Mouse (Mus musculus) heart, adult 8-10 months (tissue): ENCODE measurements around the gene Furin. TPM values are rescaled to one million over a fixed set of nuclear protein-coding genes. Genes with fewer than 3 reads are reported as not detected.

Source experiments
- DNase-seq: peaks from one replicate; pipeline ENCODE4 v3.0.0; 2022; ENCODE audit warnings: low spot score
- total RNA-seq, 4 experiments: library from RNA; stranded (reverse); gene quantifications; 2 replicates each; pipeline ENCODE4 v1.2.4; 2022

The Furin gene
- total RNA-seq, result 100 to 1,000 TPM in 2 of 4 experiments, 10 to 100 TPM in 2; 91.9 to 122 (median 99.2) TPM

DNA sequence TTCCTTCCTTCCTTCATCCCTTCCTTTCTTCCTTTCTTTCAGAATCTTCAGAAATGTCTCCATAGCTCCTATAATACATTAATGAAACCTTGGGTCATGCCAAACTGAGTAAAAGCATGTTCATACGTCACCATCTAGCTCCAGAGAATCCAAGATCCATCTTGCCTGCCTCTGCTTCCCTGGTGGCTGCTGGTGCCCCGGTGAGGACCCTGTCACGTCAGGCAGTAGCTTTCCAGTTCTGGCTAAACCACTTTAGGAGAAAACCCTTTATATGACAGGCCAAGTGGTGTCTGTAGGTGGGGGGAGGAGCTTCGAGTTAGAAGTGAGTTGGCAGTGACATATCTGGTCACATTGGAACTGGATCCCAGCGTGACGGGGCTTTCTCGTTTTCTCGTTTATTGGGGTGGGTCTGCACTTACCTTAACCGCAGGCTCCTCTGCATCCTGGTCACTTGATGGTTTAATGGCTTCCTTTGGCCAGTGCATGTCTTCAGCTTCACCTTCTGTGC is at the start of gene Furin:
Furin (minus strand) TSS at position 249 of the 508 bp plus-strand sequence.
- DNase-seq, result no peak

DNA sequence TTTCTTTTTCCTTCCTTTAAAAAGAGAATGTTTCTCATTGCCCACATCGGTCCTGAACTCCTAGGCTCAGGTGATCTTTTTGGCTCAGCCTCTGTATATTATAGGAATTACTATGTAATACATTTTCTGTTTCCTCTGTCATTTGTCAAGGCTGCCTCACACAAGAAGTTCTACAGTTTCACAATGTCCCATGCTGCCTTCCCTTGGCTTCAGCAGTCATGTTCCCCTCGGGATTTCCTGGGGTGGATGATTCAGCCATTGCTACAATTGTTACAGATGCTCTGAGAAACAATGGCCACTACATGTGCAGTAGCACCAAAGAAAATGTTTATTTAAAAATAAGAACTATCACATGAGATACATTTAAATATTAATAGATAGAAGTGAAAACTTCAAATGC is 49.5 kb upstream of the Furin start:
- no peak for DNase-seq

DNA sequence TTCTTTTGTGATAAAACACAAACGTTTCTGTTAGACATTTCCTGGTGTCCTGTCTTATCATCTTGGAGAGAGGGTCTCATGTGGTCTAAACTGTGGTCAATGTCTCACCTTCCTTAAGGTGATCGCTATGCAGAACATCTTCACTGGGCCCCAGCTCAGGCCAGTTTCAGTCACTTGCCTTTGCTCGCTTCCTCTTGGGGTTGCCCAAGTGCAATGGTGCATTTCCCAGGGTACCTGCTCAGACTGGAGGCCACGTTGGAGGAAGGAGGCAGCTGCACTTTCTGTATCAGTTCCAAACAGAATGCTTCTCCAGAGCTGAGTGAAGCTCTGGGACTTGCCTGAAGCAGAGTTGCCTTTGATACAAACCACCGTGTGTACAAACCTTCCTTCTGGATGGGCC is 48.8 kb upstream of the Furin start:
- no peak for DNase-seq

DNA sequence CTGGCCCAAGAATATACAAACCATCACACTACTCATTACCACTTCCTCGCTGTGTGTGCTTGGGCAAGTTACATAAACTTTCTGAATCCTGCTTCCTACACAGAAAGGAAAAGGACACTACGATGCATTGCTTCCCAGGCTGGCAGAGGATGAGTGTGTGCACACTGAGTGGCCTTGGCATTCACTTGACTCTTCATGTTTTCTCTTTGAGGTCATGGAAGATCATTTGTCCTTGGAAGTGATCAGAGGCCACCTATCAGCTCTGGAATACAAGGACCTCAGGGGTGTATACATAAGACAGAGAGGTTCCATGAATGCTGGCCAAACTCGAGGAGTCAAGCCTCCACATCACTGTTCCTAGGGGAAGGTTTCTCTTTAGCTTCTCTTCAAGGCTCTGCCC is 47.9 kb upstream of the Furin start:
- no peak for DNase-seq

DNA sequence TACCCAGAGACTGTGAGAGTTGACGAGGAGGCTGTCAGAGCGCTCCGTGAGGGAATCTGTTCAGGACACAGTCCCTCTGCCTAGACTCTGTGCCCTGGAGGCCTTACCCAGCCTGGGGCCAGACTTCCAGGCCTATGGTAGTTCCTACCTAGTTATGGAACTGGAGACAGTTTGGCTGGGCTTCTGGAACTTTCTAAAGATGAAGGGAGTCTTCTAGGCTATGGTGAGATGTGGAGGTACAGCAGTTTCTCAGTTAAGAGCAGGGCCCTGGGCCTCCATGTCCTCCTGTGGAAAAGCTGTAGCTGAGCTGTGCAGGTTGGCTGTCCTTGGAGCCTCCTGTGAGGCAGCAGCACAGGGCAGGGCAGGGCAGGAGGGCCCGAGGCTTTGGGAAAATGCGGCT is 47.0 kb upstream of the Furin start:
- DNase-seq, result no peak

DNA sequence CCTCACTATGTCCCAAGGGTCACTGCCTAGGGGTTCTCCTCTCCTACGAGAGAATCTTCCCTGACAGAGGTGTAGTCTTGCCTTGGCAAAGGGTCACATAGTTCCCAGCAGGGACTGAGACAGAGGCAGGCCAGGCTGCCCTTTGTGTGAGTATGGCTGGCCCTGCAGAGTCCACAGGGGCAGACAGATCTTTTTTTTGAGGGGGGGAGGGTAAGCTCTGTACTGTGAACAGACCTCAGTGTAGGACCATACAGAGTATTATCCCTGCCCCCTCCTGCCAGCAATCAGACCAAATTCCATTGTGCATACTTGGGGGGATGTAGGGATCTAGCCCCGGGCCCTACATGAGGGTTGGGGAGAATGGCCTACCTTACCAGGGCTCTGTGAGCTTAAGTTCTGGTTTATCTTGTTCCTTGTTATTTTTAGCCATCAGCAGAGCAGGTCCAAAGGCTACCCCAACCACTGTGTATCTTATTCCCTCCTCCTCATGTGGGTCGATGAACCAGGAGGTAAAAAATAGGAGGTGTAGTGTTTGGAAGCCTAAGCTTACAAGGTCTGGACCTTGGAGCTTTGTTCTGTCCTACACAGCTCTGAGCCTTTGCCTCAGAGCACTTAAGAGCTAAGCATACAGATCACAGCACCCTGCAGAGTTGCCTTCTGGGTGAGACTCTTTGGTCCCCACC is 46.5 kb upstream of the Furin start:
- no peak for DNase-seq

DNA sequence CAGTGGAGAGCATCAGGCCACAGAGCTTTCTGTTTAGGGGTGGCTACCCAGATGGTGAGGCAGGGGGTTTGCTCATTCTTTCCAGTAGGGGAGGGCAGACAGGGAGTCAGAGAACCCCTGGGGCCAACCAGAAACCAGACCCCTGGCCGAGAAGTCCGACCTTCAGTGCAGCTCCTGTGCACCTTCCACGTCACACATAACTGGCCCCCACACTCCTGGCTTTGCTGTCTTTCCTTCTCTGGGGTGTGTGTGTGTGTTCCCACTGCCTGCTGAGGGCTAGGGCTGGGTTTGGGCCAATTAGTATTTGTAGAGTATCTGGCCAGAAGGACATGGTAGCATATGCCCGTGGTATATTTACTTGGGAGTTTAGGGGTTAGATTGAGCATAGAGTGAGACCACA is 45.1 kb upstream of the Furin start:
- DNase-seq, result no peak

DNA sequence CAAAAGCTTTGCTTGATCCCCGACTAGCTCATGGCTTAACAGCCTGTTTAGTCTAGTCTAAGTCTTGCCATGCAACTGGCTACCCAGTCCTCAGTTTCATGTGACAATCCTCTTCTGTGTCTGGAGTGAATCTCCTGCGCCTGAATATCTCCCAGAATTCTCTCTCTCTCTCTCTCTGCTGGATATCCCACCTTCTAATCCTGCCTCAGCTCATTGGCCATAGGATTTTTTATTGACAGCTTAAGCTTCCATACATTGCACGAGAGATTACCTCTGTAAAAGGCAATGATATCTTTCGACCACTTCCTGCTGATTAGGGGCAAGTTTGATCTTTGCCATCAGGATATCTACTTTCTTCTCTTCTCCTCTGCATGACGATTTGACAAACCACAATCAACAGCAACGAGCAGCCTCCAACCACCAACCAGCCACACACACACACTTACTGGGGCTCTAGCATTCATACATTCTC is 44.4 kb upstream of the Furin start:
- DNase-seq, result no peak

DNA sequence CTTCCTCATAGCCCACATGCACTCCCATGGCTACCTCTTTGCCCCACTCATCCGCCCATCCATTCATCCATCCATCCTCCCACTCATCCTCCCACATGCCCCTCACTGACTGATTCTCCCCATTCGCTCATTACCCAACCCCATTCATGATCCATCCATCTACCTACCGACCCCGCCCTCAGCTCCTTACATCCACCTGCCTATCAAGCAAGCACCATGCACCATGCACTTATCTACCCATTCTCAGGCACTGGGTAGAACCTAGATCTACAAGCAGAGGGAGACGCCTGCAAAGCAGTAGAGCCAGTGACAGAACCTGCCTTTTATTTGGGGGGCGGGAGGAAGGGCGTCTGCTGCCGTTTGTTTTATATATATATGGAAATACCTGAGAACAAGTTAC is 42.1 kb upstream of the Furin start:
- DNase-seq, result no peak

DNA sequence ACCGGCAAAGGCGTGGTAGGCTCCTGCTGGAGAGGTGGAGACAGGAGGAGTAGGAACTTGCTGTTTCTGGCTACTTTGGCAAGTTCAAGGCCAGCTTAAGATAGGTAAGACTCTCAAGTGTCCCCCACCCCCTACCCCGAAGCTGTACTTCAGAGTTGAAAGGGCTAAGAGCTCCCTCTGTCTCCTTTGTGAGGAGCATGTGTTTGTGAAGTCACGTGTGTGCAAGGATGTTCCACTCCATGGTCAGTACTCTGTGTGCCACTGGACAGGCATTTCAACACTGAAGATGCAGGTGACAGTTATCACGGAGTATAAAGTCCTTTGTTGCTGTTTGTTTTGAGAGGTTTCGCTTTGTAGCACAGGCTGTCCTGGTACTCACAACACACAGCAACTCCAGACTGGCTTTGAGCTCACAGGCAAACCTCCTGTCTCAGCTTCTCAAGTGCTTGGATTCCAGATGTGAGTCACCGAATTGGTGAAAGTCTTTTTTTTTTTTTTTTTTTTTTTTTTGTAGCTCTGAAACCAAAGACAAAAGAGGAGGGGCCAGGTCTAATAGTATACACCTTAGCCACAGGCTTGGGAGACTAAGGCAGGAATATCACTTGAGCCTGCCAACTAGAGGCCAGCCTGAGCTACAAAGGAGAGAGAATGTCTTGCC is 41.1 kb upstream of the Furin start:
- DNase-seq, result no peak

DNA sequence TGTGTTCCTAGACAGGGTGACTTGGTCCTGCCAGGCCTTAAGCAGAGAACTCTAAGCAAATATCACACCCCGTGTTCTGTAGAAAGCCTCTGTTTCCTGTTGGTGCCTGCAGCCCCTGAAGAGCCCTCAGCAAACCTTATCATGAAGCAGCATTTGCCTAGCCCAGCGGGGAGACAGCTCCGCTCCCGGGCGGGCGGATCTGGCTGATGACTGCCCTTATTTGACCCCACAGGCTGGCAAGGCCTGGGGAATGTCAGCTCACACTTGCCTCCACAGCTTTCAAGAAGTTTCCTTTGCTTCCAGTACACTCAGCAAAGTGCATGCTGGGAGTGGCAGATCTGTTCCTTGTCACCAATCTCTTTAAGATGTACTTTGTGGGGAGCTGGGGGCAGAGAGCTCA is 40.3 kb upstream of the Furin start:
- DNase-seq, result peak; percentile 72

DNA sequence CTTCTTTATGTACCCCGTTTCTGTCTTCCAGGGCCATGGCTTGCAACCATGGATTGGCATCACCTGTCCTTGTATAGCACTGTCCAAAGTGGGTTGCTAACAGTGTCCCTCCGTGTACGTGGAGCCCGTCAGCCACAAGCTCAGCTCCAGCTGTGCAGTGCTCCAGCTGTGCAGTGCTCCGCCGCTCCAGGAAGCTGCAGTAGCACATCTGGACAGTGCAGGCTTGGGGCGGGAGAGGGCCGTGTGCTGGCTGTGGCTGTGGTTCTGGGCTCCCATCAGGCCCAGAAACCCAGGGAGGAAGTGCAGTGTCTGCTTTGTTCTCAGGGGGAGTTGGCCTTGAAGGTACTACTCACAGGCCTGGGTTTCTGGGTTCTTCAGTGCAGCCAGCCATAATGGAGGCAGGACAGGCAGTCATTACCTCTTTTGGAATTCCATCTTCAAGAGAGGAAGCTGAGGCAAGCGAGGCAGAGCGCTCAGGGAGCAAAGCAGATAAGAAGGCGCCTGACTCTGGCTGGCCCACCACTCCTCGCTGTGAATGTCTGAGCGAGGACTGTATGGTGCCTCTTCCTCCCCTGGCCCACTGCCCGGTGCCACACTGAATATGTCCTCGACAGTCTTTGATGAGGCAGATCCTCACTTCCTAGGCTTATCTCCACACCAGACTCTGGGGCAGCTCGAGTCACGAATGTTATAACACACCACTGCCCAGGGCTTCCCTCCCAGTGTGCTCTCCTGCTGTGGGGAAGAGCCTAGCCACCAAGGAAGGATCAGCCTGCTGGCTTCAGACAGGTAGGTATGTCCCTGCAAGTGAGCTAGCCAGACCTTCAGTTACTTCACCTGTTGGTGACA is 39.4 kb upstream of the Furin start:
- DNase-seq, result no peak

DNA sequence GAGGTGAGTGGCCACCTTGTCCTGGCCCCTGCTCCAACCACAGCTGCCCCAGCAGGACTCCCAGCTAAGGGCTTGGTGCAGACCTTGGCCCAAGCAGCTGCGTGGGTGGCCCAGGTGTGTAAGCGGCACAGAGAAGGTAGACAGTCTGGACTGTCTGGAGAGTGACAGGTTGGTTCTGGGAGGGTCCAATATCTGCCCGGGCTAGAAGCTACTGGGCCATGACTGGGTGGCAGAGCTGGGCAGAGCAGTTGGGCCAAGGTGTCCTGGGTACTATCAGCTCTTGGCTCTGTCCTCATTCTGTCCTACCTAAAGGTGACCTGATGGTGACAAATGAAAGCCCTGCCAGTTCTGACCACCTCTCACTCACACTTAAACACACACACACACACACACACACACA is 37.9 kb upstream of the Furin start:
- DNase-seq, result no peak

DNA sequence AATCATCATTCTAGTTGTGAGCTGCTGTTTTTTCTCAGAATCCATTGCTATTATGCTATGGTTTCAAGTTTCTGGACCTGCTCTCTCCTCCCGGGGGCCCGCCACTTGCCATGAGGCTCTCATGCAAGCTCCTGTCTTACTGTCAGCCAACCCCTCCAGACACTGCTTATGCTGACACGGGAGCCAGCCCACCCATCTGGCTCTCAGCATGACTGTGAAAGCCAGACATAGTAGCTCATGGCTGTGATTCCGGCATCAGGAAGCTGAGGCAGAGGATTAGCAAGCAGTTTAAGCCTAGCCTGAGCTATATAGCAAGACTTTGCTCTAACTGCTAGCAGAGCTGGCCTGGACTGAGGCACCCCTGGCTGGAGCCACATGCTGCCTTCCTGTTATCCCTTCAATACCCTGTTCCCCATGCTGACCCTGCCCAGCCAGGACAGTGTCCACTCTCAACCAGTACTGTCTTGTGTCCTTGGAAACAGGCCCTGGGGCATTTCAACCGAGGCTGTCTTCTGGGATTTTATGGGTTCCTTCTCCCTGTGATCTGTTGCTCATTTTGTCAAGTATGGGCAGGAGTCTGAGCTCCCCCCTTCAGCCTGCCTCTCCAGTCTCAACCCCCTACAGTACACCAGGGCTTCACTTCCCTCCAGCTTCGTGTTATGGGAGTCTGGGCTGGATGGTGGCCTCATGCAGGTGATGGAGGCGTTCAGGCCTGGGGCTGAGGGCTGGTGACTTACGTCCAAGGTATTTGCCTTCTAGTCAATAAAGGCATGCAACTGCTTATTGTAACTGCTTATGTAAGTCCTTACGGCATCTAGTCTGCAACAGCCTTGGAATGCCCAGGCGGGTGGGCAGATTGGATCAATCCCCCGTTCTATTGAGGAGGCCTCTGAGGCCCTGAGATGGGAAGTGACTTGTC is 37.0 kb upstream of the Furin start:
- DNase-seq, result no peak

DNA sequence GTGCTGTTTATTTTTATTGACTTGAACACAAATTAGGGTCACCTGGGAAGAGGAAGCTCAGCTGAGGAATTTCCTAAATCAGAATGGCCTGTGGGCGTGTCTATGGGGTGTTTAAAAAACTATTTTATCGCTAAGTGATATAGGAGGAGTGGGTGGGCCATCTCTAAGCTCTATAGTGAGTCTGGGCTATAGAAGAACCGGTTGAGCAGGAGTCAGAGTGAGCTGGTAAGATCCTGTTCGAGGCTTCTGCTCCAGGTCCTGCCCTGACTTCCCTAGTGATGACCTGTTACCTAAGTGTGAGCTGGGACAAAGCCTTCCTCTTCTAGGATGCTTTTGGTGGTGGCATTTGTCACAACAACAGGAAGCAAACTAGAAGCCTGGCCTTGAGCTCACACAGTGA is 35.4 kb upstream of the Furin start:
- DNase-seq, result no peak

DNA sequence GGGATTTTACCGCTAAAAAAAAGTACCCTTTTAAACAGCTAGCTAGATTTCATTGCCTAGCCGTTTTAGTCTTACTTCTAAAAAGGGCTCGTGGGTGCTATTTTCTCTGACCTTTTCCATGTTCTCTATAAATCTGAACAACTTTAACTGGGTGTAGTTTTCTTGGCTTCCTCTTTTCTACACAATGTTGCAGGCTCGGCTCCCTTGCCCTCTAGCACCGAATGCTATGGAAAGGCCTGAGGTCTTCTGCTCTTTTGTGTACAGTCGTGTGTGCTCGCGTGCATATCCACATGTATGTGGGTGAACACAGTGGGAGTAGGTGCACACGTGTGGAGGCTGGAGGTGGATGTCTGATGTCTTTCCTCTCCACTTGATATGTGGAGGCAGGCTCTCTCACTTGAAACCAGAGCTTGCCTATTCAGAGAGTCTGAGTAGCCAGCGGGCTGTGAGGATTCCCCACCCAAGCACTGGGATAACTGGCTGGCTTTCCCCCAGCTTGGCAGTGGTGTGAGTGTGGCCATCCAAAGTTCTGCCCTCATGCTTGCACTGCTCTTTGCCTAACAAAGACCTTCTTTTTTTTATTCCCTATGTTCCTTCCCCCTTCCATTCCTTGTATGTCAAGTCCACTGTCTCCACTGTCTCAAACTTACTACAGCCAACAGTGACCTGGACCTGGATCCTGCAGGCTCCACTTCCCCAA is 34.7 kb upstream of the Furin start:
- no peak for DNase-seq

DNA sequence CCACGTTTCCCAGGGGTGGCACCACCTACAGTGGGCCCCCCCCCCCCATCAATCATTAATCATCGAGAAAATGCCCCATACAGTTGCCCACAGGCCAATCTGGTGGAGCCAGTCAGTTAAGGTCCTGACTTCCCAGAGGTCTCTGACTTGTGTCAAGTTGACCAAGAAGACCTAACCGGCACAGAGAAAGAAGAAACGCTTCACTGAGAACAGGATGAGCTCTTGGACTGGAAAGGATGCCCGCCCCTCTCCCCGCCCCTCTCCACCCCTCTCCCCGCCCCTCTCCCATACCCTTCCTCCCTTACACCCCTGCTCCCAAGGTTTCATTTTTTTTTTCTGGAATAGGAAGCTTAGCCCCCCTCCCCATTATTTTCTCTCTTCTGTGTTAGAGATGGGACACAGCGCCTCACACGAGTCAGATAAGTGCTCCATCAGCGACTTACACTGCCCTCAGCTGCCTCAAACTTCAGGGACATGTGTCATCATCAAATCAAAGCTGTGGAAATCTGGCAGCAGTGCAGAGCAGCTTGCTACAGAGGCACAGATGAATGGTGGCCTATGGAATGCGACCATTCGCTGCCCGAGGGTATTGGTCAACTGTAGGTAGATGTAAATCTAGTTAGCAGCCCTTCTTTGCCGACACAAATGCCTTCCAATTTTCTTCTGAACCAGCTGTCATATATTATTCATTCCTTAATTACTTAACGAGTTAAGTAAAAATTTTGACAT is 34.0 kb upstream of the Furin start:
- DNase-seq, result no peak

DNA sequence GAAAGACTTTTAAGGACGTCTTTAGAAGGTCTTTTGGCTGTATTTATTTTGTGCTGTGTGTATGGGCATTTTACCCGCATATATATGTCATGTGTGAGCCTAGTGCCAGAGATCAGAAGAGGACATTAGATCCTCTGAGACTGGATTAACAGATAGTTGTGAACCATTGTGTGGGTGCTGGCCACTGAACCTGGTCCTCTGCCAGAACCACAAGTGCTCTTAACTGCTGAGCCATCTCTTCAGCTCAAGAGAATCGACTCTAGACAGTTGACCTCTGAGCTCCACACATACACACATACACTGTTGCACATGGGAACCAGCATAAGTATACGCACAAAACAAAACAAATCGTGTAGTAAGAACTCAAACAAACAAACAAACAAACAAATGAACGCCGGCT is 31.3 kb upstream of the Furin start:
- no peak for DNase-seq

DNA sequence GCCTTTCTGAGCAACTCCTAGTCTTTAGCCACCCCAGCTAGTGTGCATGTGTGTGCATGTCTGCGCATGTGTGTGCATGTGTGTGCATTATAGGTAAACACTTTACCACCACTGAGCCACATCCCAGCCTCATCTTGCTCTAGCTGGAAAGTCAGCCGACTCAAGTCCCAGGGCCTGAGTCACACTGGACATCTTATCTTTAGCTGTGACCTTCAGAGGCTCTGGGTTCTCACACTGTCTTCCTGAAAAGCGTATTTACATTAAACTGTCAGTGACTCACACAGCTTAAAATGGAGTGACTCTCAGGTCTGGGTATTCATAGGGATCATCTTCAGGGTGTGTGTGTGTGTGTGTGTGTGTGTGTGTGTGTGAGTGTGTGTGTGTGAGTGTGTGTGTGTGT is 30.4 kb upstream of the Furin start:
- DNase-seq, result no peak

DNA sequence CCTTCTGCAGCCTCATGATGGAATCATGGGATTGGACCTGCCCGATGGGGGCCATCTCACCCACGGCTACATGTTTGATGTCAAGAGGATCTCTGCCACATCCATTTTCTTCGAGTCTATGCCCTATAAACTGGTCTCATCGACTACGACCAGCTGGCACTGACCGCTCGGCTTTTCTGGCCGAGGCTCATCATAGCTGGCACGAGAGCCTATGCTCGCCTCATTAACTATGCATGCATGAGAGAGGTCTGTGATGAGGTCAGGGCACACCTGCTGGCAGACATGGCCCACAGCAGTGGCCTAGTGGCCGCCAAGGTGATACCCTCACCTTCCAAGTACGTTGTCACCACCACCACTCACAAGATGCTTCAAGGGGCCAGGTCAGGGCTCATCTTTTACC is 24.4 kb upstream of the Furin start:
- DNase-seq, result no peak
